Mouse (Mus musculus): ENCODE data around the gene Uvrag.

GRCm38 (mm10) chr7:99025989-99026388 lies 115.0 kb downstream of the Uvrag start:
- TF ChIP-seq CTCF (conservative IDR thresholded peaks at IDR 0.05; ENCODE audit: low read length) (no peak), NANOG (IDR thresholded peaks at IDR 0.05; ENCODE audit: borderline replicate concordance, low read length) (no peak)
